Mouse (Mus musculus): ENCODE data around the gene Ano10. TPM values are rescaled to one million over a fixed set of nuclear protein-coding genes. Genes with fewer than 3 reads are reported as not detected.

Ano10 gene
- total RNA-seq (2014; rRNA removed) (12.2 and 13.0 TPM in 2 replicates), polyA plus RNA-seq (2012; rRNA removed) (12.5 and 13.5 TPM in 2 replicates)

- under 1% methylated on average over 51 of the region's 51 CpGs for WGBS
- Histone ChIP-seq H3K36me3 (ENCODE audit: control insufficient read depth, insufficient read depth, low read length) (no peaks in the 10 kb centered on the region), H3K4me1 (ENCODE audit: control insufficient read depth, insufficient read depth, low read length) (peaks cover 2% of the 10 kb centered on the region; the same call in 1 of the 2 replicates), H3K27ac (replicated peaks; ENCODE audit: insufficient read depth, low read depth, low read length) (peak within 1 kb of the TSS; percentile 39), H3K4me3 (ENCODE audit: insufficient read depth, low read depth, low read length) (peak within 1 kb of the TSS; percentile 76), H3K9ac (ENCODE audit: low read depth, low read length) (peak within 1 kb of the TSS; percentile 79), H3K27me3 (ENCODE audit: control insufficient read depth, insufficient read depth, low read length) (no peaks in the 10 kb centered on the region), H3K79me2 (ENCODE audit: control insufficient read depth, insufficient read depth, low read length) (no peaks in the 10 kb centered on the region; the same call in 1 of the 2 replicates)
- peak; percentile 89 for DNase-seq (ENCODE audit: extremely low read depth, low read depth, low spot score)
- TF ChIP-seq POLR2A (IDR thresholded peaks at IDR 0.05; ENCODE audit: extremely low read depth, insufficient read depth, low read length): peak; percentile 38; the same call in 1 of the 2 replicates
- no peak for TF ChIP-seq CTCF (IDR thresholded peaks at IDR 0.05; ENCODE audit: low read depth, low read length)
These were observed at the start of gene Ano10 for GRCm38 (mm10) chr9:122294242-122294881. TSS of gene Ano10 (minus strand) at chr9:122294423.

- DNase-seq (ENCODE audit: extremely low read depth, low read depth, low spot score): no peak
- 84% methylated on average over 7 of the region's 7 CpGs for WGBS
- H3K4me3 ChIP-seq (ENCODE audit: insufficient read depth, low read depth, low read length): no peak overlapping the region
These were observed 49.2 kb upstream of the Ano10 start for GRCm38 (mm10) chr9:122343399-122343798.

GRCm38 (mm10) chr9:122339972-122340371, 45.7 kb upstream of the Ano10 start:
- Histone ChIP-seq H3K27me3 (ENCODE audit: control insufficient read depth, insufficient read depth, low read length) (no peaks in the 10 kb centered on the region), H3K4me3 (ENCODE audit: insufficient read depth, low read depth, low read length) (no peak overlapping the region), H3K4me1 (ENCODE audit: control insufficient read depth, insufficient read depth, low read length) (peaks cover 4% of the 10 kb centered on the region; the same call in 1 of the 2 replicates), H3K27ac (replicated peaks; ENCODE audit: insufficient read depth, low read depth, low read length) (no peak overlapping the region), H3K79me2 (ENCODE audit: control insufficient read depth, insufficient read depth, low read length) (no peaks in the 10 kb centered on the region), H3K36me3 (ENCODE audit: control insufficient read depth, insufficient read depth, low read length) (no peaks in the 10 kb centered on the region), H3K9ac (ENCODE audit: low read depth, low read length) (no peak overlapping the region)
- TF ChIP-seq POLR2A (IDR thresholded peaks at IDR 0.05; ENCODE audit: extremely low read depth, insufficient read depth, low read length) (no peak), CTCF (IDR thresholded peaks at IDR 0.05; ENCODE audit: low read depth, low read length) (no peak)
- no peak for DNase-seq (ENCODE audit: extremely low read depth, low read depth, low spot score)
- WGBS: 70% methylated on average over 5 of the region's 5 CpGs

More at GRCm38 (mm10) chr9:122343399-122343798, 49.2 kb upstream of the Ano10 start:
- H3K4me1 ChIP-seq (ENCODE audit: control insufficient read depth, insufficient read depth, low read length): no peaks in the 10 kb centered on the region
- no peak overlapping the region for H3K27ac ChIP-seq (replicated peaks; ENCODE audit: insufficient read depth, low read depth, low read length)
- TF ChIP-seq POLR2A (IDR thresholded peaks at IDR 0.05; ENCODE audit: extremely low read depth, insufficient read depth, low read length) (no peak), CTCF (IDR thresholded peaks at IDR 0.05; ENCODE audit: low read depth, low read length) (no peak)
- H3K9ac ChIP-seq (ENCODE audit: low read depth, low read length): no peak overlapping the region
- H3K79me2 ChIP-seq (ENCODE audit: control insufficient read depth, insufficient read depth, low read length): no peaks in the 10 kb centered on the region
- no peaks in the 10 kb centered on the region for H3K36me3 ChIP-seq (ENCODE audit: control insufficient read depth, insufficient read depth, low read length)
- no peaks in the 10 kb centered on the region for H3K27me3 ChIP-seq (ENCODE audit: control insufficient read depth, insufficient read depth, low read length)

- Histone ChIP-seq H3K79me2 (ENCODE audit: control insufficient read depth, insufficient read depth, low read length) (no peaks in the 10 kb centered on the region), H3K9ac (ENCODE audit: low read depth, low read length) (no peak overlapping the region), H3K4me3 (ENCODE audit: insufficient read depth, low read depth, low read length) (no peak overlapping the region), H3K4me1 (ENCODE audit: control insufficient read depth, insufficient read depth, low read length) (peaks cover 4% of the 10 kb centered on the region; the same call in 1 of the 2 replicates), H3K27me3 (ENCODE audit: control insufficient read depth, insufficient read depth, low read length) (no peaks in the 10 kb centered on the region), H3K27ac (replicated peaks; ENCODE audit: insufficient read depth, low read depth, low read length) (no peak overlapping the region), H3K36me3 (ENCODE audit: control insufficient read depth, insufficient read depth, low read length) (no peaks in the 10 kb centered on the region)
- TF ChIP-seq CTCF (IDR thresholded peaks at IDR 0.05; ENCODE audit: low read depth, low read length): no peak
- TF ChIP-seq POLR2A (IDR thresholded peaks at IDR 0.05; ENCODE audit: extremely low read depth, insufficient read depth, low read length): no peak
- WGBS: 20% methylated on average over 8 of the region's 8 CpGs
- peak; percentile 83 for DNase-seq (ENCODE audit: extremely low read depth, low read depth, low spot score)
These were observed 43.3 kb upstream of the Ano10 start for GRCm38 (mm10) chr9:122337510-122337931.

GRCm38 (mm10) chr9:122336677-122337076, 42.5 kb upstream of the Ano10 start:
- WGBS: 38% methylated on average over 2 of the region's 2 CpGs
- Histone ChIP-seq H3K36me3 (ENCODE audit: control insufficient read depth, insufficient read depth, low read length) (no peaks in the 10 kb centered on the region), H3K79me2 (ENCODE audit: control insufficient read depth, insufficient read depth, low read length) (no peaks in the 10 kb centered on the region), H3K4me1 (ENCODE audit: control insufficient read depth, insufficient read depth, low read length) (peaks cover 4% of the 10 kb centered on the region; the same call in 1 of the 2 replicates), H3K27ac (replicated peaks; ENCODE audit: insufficient read depth, low read depth, low read length) (no peak overlapping the region), H3K27me3 (ENCODE audit: control insufficient read depth, insufficient read depth, low read length) (no peaks in the 10 kb centered on the region), H3K9ac (ENCODE audit: low read depth, low read length) (no peak overlapping the region), H3K4me3 (ENCODE audit: insufficient read depth, low read depth, low read length) (no peak overlapping the region)
- DNase-seq (ENCODE audit: extremely low read depth, low read depth, low spot score): peak; percentile 56
- no peak for TF ChIP-seq CTCF (IDR thresholded peaks at IDR 0.05; ENCODE audit: low read depth, low read length)
- TF ChIP-seq POLR2A (IDR thresholded peaks at IDR 0.05; ENCODE audit: extremely low read depth, insufficient read depth, low read length): no peak

GRCm38 (mm10) chr9:122328199-122328598, 34.0 kb upstream of the Ano10 start:
- Histone ChIP-seq H3K27ac (replicated peaks; ENCODE audit: insufficient read depth, low read depth, low read length) (no peak overlapping the region), H3K9ac (ENCODE audit: low read depth, low read length) (no peak overlapping the region), H3K4me3 (ENCODE audit: insufficient read depth, low read depth, low read length) (no peak overlapping the region), H3K4me1 (ENCODE audit: control insufficient read depth, insufficient read depth, low read length) (no peaks in the 10 kb centered on the region), H3K36me3 (ENCODE audit: control insufficient read depth, insufficient read depth, low read length) (no peaks in the 10 kb centered on the region), H3K79me2 (ENCODE audit: control insufficient read depth, insufficient read depth, low read length) (no peaks in the 10 kb centered on the region), H3K27me3 (ENCODE audit: control insufficient read depth, insufficient read depth, low read length) (no peaks in the 10 kb centered on the region)
- no peak for TF ChIP-seq CTCF (IDR thresholded peaks at IDR 0.05; ENCODE audit: low read depth, low read length)
- no peak for TF ChIP-seq POLR2A (IDR thresholded peaks at IDR 0.05; ENCODE audit: extremely low read depth, insufficient read depth, low read length)
- WGBS: 69% methylated on average over 3 of the region's 3 CpGs
- DNase-seq (ENCODE audit: extremely low read depth, low read depth, low spot score): no peak
